Mouse (Mus musculus) hindbrain, embryonic 11.5 days (tissue): ENCODE measurements at regions not wholly inside any gene's neighbourhood (a gene's known extent, or its start where the extent isn't known, plus 50 kb on each side); places are given as distances from the start of the nearest gene placed in this dataset.

ENCODE experiments used
- ATAC-seq: fragments of 200-750 bp; cut with Nextera tagmentation; 2 replicates; pipeline ENCODE4 v1.8.0; 2017; ENCODE audit warnings: mild to moderate bottlenecking, moderate TSS enrichment, moderate library complexity; ENCODE audit not compliant: low FRiP score
- DNase-seq: peaks from one replicate; pipeline ENCODE4 v3.0.0-alpha.2; 2015; ENCODE audit warnings: low spot score
- H3K27ac ChIP-seq: fragments of 300-500 bp; sonication (generic); 2 replicates; pipeline ENCODE4 v1.5.1; 2014; ENCODE audit warnings: mild to moderate bottlenecking, low read depth, low read length
- H3K27me3 ChIP-seq: fragments of 300-500 bp; sonication (generic); 2 replicates; pipeline ENCODE4 v1.6.1; 2014; ENCODE audit warnings: mild to moderate bottlenecking, low read length, moderate library complexity, mixed read lengths; ENCODE audit not compliant: control insufficient read depth, insufficient read depth
- H3K36me3 ChIP-seq: fragments of 300-500 bp; sonication (generic); 2 replicates; pipeline ENCODE4 v1.6.1; 2014; ENCODE audit warnings: mild to moderate bottlenecking, low read length, moderate library complexity, mixed read lengths; ENCODE audit not compliant: control insufficient read depth, insufficient read depth
- H3K4me1 ChIP-seq: fragments of 300-500 bp; sonication (generic); replicated peaks from 2 replicates; pipeline ENCODE4 v1.6.1; 2014; ENCODE audit warnings: low read length, mixed read lengths; ENCODE audit not compliant: control insufficient read depth, insufficient read depth
- H3K4me2 ChIP-seq: fragments of 300-500 bp; sonication (generic); replicated peaks from 2 replicates; pipeline ENCODE4 v1.6.1; 2014; ENCODE audit warnings: mild to moderate bottlenecking, low read depth, low read length
- H3K4me3 ChIP-seq: fragments of 300-500 bp; sonication (generic); 2 replicates; pipeline ENCODE4 v1.5.1; 2014; ENCODE audit warnings: low read depth, low read length
- H3K9ac ChIP-seq: fragments of 300-500 bp; sonication (generic); 2 replicates; pipeline ENCODE4 v1.6.1; 2014; ENCODE audit warnings: low read depth, low read length
- H3K9me3 ChIP-seq: fragments of 300-500 bp; sonication (generic); 2 replicates; pipeline ENCODE4 v1.6.1; 2016; ENCODE audit warnings: low read length; ENCODE audit not compliant: control insufficient read depth
- WGBS: fragments of 180-500 bp; shearing (Covaris S2); extraction: QIAGEN DNeasy Blood & Tissue Kit; methylation state at CpG from one replicate; pipeline ENCODE4 v1.1.7; 2014; 5-methylcytosine and 5-hydroxymethylcytosine counted together

DNA sequence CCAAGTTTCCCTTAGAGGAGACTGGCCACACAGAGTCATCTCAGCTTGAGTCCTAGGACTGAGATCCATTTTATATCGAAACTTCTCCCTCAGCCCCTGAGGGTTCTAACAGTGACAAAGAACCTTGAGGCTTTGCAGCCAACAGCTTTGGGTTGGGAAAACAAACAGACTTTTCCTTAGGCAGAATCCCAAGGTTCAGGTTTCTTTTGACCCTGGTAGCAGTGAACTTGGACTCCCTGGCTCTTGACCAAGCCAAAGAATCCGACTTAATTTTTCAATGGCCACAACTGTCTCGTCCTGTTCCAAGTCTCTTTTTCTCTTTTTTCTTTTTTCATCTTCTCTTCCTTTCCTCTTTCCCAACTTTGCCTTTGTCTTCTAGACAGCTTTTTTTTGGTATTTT lies 60.9 kb upstream of the Serpine2 start:
- H3K4me1 ChIP-seq: no peaks in the 10 kb centered on the region
- no peak overlapping the region for H3K4me2 ChIP-seq
- ATAC-seq (no peak), DNase-seq (no peak)
- H3K9me3 ChIP-seq: no peaks in the 10 kb centered on the region
- H3K9ac ChIP-seq: no peak overlapping the region
- WGBS: 80% methylated on average over 3 of the region's 3 CpGs
- H3K36me3 ChIP-seq: no peaks in the 10 kb centered on the region
- no peak overlapping the region for H3K4me3 ChIP-seq
- H3K27me3 ChIP-seq: no peaks in the 10 kb centered on the region
- H3K27ac ChIP-seq: no peak overlapping the region

- 90% methylated on average over 3 of the region's 3 CpGs for WGBS
- DNase-seq: no peak
- H3K4me2 ChIP-seq: no peak overlapping the region
- H3K9ac ChIP-seq: no peak overlapping the region
- no peaks in the 10 kb centered on the region for H3K27me3 ChIP-seq
- H3K4me1 ChIP-seq: no peaks in the 10 kb centered on the region
- no peak overlapping the region for H3K27ac ChIP-seq
- no peaks in the 10 kb centered on the region for H3K36me3 ChIP-seq
- no peak for ATAC-seq
- H3K9me3 ChIP-seq: no peaks in the 10 kb centered on the region
- H3K4me3 ChIP-seq: no peak overlapping the region
Observed at GRCm38 (mm10) chr1:79921333-79921732, 60.4 kb upstream of the Serpine2 start.

DNA sequence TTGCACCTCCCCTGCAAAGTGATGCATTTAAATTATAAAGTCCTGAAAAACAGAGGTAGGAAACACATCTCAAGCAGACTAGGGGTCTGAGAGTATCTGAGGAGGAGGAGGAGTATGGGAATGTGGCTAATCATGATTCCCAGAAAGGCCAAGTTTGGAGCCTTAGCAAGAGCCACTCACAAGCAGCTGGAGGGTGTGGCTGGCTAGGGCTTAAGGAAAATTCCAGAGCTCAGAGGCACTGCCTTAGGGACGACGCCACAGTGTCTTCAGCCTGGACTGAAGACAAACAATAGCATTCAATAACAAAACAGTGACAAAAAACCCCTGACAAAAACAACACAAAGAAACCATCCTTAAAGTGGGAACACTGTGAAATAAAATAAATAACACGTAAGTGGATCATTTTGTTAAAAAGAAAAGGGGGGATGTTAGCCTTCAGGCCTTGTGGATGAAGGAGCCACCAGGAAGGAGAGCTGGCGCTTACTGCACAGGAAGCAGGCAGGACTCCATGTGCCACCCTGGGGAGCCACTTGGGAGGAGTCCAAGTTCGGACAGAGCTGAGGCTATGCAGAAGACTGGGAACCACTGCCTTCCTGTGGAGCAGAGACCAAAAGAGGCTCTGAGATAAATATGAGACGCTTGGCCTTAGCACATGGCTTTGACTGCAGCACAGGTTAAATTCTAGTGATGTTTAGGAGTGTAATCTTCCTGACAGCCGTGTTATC lies 56.6 kb upstream of the Serpine2 start:
- WGBS: 74% methylated on average over 7 of the region's 7 CpGs

More for the DNA sequence above, 56.6 kb upstream of the Serpine2 start:
- no peak overlapping the region for H3K4me3 ChIP-seq
- H3K27ac ChIP-seq: no peak overlapping the region
- no peak overlapping the region for H3K9ac ChIP-seq
- H3K27me3 ChIP-seq: no peaks in the 10 kb centered on the region
- ATAC-seq (no peak), DNase-seq (no peak)
- no peaks in the 10 kb centered on the region for H3K4me1 ChIP-seq
- no peak overlapping the region for H3K4me2 ChIP-seq
- no peaks in the 10 kb centered on the region for H3K9me3 ChIP-seq
- H3K36me3 ChIP-seq: no peaks in the 10 kb centered on the region
